8 mouse cellular contexts compared by ENCODE assay signal in genomic region chr11:85926287-85926764, GRCm38 (mm10). TPM values are rescaled to one million over a fixed set of nuclear protein-coding genes. Genes with fewer than 3 reads are reported as not detected.
DNase-seq lines count a peak whose midpoint lies in the region; ATAC-seq lines count a peak whose summit lies in the region.

No protein-coding gene starts in this region.

- H3K4me1 ChIP-seq in kidney, embryonic 15.5 days: peaks cover 18% of the 10 kb centered on the region
- peaks cover 30% of the 10 kb centered on the region for H3K4me1 ChIP-seq in embryonic facial prominence, embryonic 10.5 days
- H3K4me1 ChIP-seq in hindbrain, embryonic 16.5 days (ENCODE audit: control insufficient read depth, insufficient read depth, low read depth, low read length): peaks cover 6% of the 10 kb centered on the region; the same call in 1 of the 2 replicates
- 0 out of 2 replicates have a peak, but pooled peaks cover 5% of the 10 kb centered on the region for H3K4me1 ChIP-seq in neural tube, embryonic 11.5 days (ENCODE audit: control insufficient read depth, insufficient read depth, low read length)

- no peaks in the 10 kb centered on the region for H3K9me3 ChIP-seq in kidney, embryonic 15.5 days (replicated peaks)
- H3K9me3 ChIP-seq in embryonic facial prominence, embryonic 10.5 days: no peaks in the 10 kb centered on the region
- no peaks in the 10 kb centered on the region for H3K9me3 ChIP-seq in hindbrain, embryonic 16.5 days (ENCODE audit: control insufficient read depth, low read length)
- no peaks in the 10 kb centered on the region for H3K9me3 ChIP-seq in neural tube, embryonic 11.5 days (ENCODE audit: control insufficient read depth, low read length)

- no peaks in the 10 kb centered on the region for H3K36me3 ChIP-seq in kidney, embryonic 15.5 days
- no peaks in the 10 kb centered on the region for H3K36me3 ChIP-seq in embryonic facial prominence, embryonic 10.5 days (replicated peaks)
- no peaks in the 10 kb centered on the region for H3K36me3 ChIP-seq in hindbrain, embryonic 16.5 days (ENCODE audit: control insufficient read depth, insufficient read depth, low read length)
- H3K36me3 ChIP-seq in neural tube, embryonic 11.5 days (ENCODE audit: control insufficient read depth, insufficient read depth, low read length): no peaks in the 10 kb centered on the region

- H3K4me3 ChIP-seq in kidney, embryonic 15.5 days (replicated peaks): peak overlapping the region; percentile 22
- peak overlapping the region; percentile 50 for H3K4me3 ChIP-seq in embryonic facial prominence, embryonic 10.5 days
- no peak overlapping the region; the same call in 1 of the 2 replicates for H3K4me3 ChIP-seq in hindbrain, embryonic 16.5 days (ENCODE audit: low read length)
- H3K4me3 ChIP-seq in neural tube, embryonic 11.5 days (ENCODE audit: low read depth, low read length): no peak overlapping the region

- 8% methylated on average over 16 of the region's 16 CpGs for WGBS in kidney, embryonic 15.5 days
- 2% methylated on average over 16 of the region's 16 CpGs for WGBS in embryonic facial prominence, embryonic 10.5 days
- 7% methylated on average over 16 of the region's 16 CpGs for WGBS in hindbrain, embryonic 16.5 days
- WGBS in neural tube, embryonic 11.5 days: 5% methylated on average over 16 of the region's 16 CpGs

- H3K4me2 ChIP-seq in kidney, embryonic 15.5 days: peak overlapping the region; percentile 56
- peak overlapping the region; percentile 31 for H3K4me2 ChIP-seq in hindbrain, embryonic 16.5 days (ENCODE audit: low read length)
- peak overlapping the region; percentile 19 for H3K4me2 ChIP-seq in neural tube, embryonic 11.5 days (ENCODE audit: low read depth)

- peaks cover 86% of the 10 kb centered on the region for H3K27me3 ChIP-seq in kidney, embryonic 15.5 days
- H3K27me3 ChIP-seq in embryonic facial prominence, embryonic 10.5 days (replicated peaks; ENCODE audit: low read depth, poor library complexity, severe bottlenecking): peaks cover 86% of the 10 kb centered on the region
- H3K27me3 ChIP-seq in hindbrain, embryonic 16.5 days (replicated peaks; ENCODE audit: control insufficient read depth, insufficient read depth, low read length): peaks cover 28% of the 10 kb centered on the region
- H3K27me3 ChIP-seq in neural tube, embryonic 11.5 days (ENCODE audit: control insufficient read depth, insufficient read depth, low read length): peaks cover 37% of the 10 kb centered on the region

- ATAC-seq in kidney, embryonic 15.5 days (replicated peaks; ENCODE audit: low FRiP score): no peak
- no peak for ATAC-seq in hindbrain, embryonic 16.5 days
- no peak for ATAC-seq in neural tube, embryonic 11.5 days (ENCODE audit: insufficient read depth, low FRiP score, low TSS enrichment)
- ATAC-seq in megakaryocyte progenitor cell, adult 5-6 weeks (replicated peaks; ENCODE audit: poor library complexity): no peak

- DNase-seq in kidney, postnatal 10 days: no peak
- DNase-seq in embryonic facial prominence, embryonic 10.5 days (ENCODE audit: low spot score): peak; percentile 52
- peak; percentile 39 for DNase-seq in neural tube, embryonic 11.5 days (ENCODE audit: low spot score)
- DNase-seq in testis, postnatal 14 days (ENCODE audit: low spot score): no peak
- no peak for DNase-seq in urinary bladder, postnatal 10 days (ENCODE audit: low spot score)

- H3K27ac ChIP-seq in kidney, embryonic 15.5 days: 0 out of 2 replicates have a peak overlapping the region, but pooled peaks have one; percentile 28
- H3K27ac ChIP-seq in embryonic facial prominence, embryonic 10.5 days (replicated peaks): peak overlapping the region; percentile 30; the same call in 1 of the 2 replicates
- no peak overlapping the region for H3K27ac ChIP-seq in hindbrain, embryonic 16.5 days (ENCODE audit: low read depth, low read length)
- H3K27ac ChIP-seq in neural tube, embryonic 11.5 days (ENCODE audit: low read depth, low read length): no peak overlapping the region

- no peak overlapping the region for H3K9ac ChIP-seq in kidney, embryonic 15.5 days
- H3K9ac ChIP-seq in hindbrain, embryonic 16.5 days (ENCODE audit: low read depth, low read length): no peak overlapping the region
- no peak overlapping the region for H3K9ac ChIP-seq in neural tube, embryonic 11.5 days (ENCODE audit: low read length)

RNA-seq across cellular contexts. Expression of gene Tbx4, which starts 40.1 kb away (rescaled TPM):
- 0.36 and 0.56 TPM in 2 replicates for polyA plus RNA-seq in kidney, embryonic 15.5 days (2015; fragmentation: Nextera tagmentation; extraction: Ambion mirVana)
- 1.0 and 1.4 TPM in 2 replicates for polyA plus RNA-seq in embryonic facial prominence, embryonic 10.5 days (2016; fragmentation: Nextera tagmentation; extraction: Ambion mirVana)
- 0.40 TPM in 2 replicates for polyA plus RNA-seq in hindbrain, embryonic 16.5 days (2015; fragmentation: Nextera tagmentation; extraction: Ambion mirVana)
- polyA plus RNA-seq in neural tube, embryonic 11.5 days (2014; fragmentation: Nextera tagmentation; extraction: Ambion mirVana): 0.20 and 0.24 TPM in 2 replicates
- not detected in 2 replicates for total RNA-seq in megakaryocyte progenitor cell, adult 5-6 weeks (2015)
- total RNA-seq in megakaryocyte progenitor cell, adult 5-6 weeks (2017): not detected in 2 replicates

Comparison
In these comparisons a context has a peak if more than half of its experiments do, and no peak if none do; other contexts are left out.
1. H3K27ac ChIP-seq: peak in kidney, embryonic 15.5 days (single experiment) and embryonic facial prominence, embryonic 10.5 days (single experiment); none in hindbrain, embryonic 16.5 days (single experiment) and neural tube, embryonic 11.5 days (single experiment).
2. H3K4me3 ChIP-seq: peak in kidney, embryonic 15.5 days (single experiment) and embryonic facial prominence, embryonic 10.5 days (single experiment); none in hindbrain, embryonic 16.5 days (single experiment) and neural tube, embryonic 11.5 days (single experiment).
3. DNase-seq: peak in embryonic facial prominence, embryonic 10.5 days (single experiment) and neural tube, embryonic 11.5 days (single experiment); none in kidney, postnatal 10 days (single experiment), testis, postnatal 14 days (single experiment) and urinary bladder, postnatal 10 days (single experiment).
4. Peak in every context shown above with its lines, with median percentiles within 50 percentile points of each other: H3K4me2 ChIP-seq.